Mouse (Mus musculus): Measurements from ENCODE around the gene Dpf3.

Gene Dpf3

DNA sequence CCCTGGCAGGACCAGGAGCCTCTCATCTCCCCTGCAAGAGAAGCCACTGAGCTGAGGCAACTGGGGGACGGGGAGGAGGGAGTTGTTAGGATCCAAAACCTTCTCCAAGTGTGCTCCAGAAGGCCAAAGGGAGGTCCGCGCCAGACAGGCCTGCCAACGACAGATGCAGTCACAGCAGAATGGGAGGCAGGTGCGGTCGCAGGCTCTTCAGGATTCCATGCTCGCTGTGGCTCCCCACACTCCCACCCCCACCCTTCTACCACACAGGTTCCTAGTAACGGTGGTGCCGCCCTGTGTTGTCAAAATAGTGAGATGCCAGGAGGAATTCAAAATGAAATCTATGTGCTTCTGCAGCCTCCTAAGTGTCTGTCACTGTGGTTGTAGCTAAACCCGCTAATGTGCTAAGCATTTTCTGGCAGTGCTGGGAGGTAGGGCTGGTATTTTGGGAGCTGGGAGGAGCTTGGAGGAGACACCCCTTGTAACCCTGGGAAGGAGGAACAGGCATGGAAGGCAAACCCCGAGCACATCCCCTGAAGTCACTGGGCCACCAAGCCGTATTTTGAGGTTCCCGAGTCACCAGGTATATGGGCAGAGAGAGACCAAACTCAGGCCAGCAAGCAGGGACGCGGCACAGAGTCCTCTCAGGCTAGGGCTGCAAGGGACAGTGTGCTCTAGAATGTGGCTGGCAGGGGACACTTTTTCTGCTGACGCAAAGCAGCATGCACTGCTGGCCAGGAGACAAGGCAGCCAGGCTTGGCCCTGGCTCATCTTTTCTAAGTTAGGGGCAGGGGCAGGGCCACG, 75.6 kb downstream of the Dpf3 start:
- DNase-seq (ENCODE audit: low read depth), result no peak

DNA sequence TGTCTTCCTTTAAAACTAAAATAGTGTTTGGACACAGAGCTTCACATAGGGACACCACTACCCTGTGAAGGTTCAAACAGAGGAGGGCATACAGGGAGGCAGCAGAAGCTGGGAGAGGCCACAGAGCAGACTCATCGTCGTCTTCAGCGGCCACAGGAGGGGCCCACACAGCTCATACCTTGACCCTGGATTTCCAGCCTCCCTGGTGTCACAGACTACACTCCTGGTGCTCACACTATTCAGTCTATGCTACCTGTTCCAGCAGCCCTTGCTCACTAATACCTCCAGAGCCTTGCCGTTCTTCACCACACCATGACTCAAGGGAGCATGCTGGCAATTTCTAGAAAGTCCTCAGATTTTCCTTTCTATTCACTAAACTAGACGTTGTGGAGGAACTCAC, 76.5 kb downstream of the Dpf3 start:
- DNase-seq (ENCODE audit: low read depth), result no peak

DNA sequence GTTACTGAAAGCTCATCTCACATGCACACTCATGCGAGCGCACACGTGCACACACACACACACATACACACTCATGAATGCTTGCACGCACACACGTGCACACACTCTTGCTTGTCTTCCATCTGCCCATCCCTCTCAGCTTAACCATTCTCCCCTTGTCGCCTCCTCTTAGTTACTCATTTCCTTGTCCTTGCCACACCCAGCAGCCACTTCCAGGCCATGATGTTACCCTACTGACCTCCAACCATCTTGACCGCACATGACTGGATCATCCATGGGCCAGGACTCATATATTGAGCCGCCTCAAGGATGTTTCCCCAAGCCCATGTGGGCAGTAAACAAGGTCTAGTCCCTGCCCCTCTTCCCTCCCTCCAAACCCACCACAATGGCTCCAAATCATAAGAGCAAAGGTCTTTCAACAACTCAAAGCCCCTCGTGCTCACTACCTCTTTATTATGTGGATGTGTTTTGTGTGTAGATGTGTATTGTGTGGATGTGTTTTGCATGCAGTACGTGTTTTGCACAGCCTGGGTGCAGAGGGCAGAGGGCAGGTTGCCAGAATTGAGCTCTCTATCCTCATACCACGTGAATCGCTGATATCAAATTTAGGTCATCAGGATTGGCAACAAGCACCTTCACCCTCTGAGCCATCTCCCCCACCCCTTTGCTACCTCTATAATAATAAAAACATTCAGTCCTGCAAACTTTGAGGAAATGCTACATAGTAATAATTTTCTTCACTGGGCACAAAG, 82.0 kb downstream of the Dpf3 start:
- DNase-seq (ENCODE audit: low read depth), result no peak

DNA sequence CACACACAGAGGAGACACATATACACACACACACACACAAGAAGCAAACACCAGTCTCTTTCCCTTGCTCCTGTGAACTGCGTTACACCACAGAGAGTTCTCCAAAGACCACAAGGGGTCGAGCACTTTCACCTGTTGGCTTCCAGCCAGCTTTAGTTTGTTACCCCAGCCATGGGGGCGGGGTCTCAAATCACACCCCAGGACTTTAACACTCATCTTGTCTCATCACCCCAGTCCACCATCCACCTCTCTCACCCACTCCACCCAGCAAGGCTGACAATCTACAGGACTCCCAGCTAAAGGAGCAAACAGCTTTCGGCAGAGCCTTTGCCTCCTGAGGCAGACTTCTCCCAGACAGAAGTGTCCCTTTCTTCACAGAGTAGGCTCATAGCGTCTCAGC, 85.2 kb downstream of the Dpf3 start:
- DNase-seq (ENCODE audit: low read depth), result no peak

DNA sequence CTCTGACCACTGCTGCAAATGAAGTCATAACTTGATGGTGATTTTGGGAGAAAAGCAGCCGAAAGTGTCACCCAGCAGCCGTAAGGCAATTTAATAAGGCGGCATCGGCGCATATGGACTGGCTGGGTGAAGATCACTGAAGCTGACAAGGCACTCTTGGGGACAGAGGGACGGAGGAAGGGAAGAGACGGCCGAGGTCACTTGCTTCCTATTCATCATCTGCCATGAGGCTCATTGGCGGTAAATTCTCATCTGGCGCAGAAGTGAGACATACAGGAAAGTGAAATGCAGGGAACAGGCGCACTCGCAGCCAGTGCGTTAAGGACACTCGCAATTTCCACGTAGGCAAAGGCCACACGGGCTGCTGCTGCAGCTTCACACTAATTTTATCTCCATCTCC, 95.5 kb downstream of the Dpf3 start:
- DNase-seq (ENCODE audit: low read depth), result no peak

DNA sequence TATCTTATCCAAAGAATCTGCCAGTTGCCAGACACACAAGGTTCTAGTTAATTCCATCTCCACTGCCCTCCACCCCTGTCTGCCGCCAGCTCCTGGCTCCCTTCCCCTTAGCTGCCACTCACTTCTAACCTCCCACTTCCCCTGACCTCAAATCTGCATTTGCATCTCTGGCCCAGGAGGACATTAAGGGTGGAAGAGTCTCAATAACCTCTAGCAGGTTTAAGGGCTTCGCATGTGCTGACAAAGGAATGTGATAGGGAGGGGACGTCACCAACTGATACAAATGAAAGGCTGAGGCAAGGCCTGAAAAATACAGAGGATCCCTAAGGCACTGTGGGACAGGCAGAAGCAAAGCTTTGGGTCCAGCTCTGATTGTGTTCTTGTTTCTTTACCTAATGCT, 100.0 kb downstream of the Dpf3 start:
- no peak for DNase-seq (ENCODE audit: low read depth)

DNA sequence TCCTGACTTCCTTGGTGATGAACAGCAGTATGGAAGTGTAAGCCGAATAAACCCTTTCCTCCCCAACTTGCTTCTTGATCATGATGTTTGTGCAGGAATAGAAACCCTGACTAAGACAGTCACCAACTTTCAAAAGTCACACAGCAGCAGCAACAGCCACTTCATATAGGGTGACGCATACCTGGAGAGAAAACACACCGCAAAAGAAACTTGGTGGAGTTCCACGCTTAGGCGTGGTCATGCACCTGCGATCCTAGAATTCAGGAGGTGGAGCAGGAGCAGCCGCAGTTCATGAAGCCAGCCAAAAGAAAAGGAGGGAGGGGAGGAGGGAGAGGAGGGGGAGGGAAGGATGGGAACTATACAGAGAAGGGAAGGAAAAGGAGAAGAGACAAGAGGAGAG, 106.4 kb downstream of the Dpf3 start:
- no peak for DNase-seq (ENCODE audit: low read depth)

DNA sequence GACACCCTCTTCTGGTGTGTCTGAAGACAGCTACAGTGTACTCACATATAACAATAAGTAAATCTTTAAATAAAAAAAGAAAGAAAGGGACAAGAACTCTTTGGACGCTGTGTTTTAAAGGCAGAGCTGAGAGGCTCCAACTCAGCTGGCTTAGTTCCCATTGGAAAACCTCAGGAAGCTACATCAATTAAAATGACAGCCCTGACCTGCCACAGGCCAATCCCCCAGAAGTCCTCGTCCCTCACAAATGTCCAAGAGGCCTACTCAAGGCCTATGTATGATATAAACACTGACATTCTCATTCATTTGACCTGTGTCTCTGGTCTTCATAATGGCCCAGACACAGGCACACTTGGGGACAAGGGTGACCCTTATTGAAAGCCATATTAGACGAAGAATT, 107.5 kb downstream of the Dpf3 start:
- no peak for DNase-seq (ENCODE audit: low read depth)

DNA sequence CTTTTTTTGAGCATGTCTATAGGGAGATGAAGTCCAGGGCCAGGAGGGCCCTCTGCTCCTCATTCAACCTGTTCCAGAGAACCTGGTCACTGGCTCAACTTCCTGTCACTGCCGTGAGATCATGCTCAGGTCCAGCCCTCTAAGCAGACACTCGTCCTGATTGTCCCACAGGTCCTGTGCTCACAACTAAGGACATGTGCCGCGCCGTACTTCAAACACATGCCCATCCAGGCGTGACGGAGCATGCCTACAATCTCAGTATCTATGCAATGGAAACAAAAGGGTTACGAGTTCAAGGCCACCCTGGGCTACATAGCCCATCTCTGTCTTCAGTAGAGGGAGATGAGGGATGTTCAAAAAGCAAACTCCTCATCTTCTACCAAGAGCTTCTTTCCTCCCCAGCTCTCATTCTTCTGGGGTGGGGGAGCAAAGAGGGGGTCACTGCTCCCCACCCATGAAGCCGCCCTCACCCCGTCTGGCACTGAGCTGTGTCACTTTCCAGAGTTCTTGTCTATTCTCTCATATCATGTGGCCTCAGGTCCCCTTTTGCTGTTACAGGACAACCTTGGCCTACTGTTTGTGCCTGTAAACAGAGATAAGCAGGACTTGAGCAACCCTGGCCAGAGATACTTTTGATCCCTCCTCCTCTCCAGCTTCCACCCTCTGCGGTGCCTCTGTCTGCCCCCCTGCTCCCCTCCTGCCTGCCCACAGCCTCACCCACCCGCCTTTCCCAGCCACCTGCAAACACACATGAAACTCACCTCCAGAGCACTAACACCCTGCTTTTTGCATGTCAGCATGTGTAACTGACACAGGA, 112.3 kb downstream of the Dpf3 start:
- DNase-seq (ENCODE audit: low read depth), result peak; percentile 31

DNA sequence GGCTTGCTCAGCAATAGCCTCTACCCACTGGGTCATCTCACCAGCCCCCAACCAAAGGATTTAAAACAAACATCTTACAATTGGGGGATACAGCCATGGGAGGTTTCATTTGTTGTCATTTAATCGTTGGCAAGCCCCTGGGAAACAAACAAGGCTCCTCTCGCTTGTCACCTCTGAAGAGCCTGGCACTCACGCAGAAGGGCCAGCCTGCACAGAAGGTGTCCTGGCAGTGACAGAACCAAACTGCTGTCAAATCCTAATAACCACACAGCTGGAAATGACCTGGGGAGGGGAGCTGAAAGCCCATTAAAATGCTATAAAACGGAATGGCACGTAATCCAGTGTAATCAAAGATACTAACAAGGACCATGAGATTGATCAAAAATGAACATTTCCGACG, 114.4 kb downstream of the Dpf3 start:
- no peak for DNase-seq (ENCODE audit: low read depth)

DNA sequence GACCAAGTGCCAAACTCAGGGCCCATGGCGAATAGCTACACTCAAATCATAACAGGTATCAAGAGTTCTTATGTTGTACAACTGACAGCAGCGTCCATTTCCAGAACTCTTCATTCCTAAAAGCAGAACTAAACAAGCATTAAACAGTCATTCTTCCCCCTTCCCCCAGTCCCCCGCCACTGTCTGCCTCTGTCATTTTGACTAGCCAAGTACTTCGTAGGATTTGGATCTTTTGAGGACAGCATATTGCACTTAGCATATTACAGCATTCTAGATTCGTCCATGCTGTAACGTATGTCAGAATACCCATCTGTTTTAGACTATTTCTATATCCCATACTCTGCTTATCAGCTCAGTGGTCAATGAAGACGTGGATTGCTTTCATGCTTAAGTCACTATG, 115.2 kb downstream of the Dpf3 start:
- no peak for DNase-seq (ENCODE audit: low read depth)

DNA sequence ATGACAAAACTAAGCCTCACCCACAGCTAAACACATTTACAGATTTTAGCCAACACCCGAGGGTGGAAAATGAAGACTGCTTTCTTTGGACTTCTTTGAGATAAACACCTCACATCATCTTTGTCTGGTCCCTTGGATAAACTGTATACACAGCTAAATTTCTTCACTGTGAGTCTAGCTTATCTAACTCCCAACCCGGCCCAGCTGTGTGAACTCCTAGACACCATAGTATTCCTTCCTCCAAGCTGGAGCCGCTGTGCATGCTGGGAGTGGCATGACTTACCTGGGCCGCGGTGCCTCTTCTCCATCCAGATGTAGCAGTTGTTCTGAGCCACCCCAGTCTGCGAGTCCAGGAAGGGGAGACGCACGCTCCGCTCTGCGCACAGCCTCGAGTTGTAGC, 117.3 kb downstream of the Dpf3 start:
- DNase-seq (ENCODE audit: low read depth), result no peak

DNA sequence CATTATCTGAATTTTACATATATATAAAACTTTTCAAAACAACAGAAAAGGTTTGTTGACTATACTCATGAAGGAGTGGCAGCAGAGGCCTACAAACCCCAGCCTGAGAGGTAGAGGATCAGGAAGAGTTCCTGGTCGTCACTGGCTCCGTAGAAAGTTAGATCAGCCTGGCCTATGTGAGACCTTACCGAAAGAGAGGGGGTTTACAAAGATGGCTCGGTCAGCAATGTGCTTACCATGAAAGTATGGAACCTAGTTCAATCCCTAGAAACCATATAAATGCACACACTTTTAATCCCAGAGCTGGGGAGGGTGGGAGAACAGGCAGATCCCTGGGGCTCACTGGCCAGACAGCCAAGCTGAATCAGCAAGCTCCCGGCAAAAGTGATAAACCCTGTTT, 118.1 kb downstream of the Dpf3 start:
- no peak for DNase-seq (ENCODE audit: low read depth)

DNA sequence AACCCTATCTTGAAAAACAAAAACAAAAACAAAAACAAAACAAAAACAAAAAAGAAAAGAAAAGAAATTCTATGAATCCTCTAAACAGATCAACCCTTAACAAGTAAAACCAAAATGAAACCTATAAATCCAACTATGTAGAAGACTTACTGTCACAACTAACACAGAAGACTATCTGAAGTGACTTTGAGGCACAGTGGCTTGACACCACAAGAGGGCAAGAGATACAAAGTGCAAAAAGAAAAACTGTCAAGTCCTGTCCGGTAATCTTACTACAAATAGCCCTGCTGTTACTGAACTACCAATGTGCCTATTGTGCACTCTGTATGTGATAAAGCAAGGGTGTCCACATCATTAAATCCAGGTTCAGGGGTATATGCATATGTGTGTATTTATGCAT, 120.0 kb downstream of the Dpf3 start:
- no peak for DNase-seq (ENCODE audit: low read depth)

DNA sequence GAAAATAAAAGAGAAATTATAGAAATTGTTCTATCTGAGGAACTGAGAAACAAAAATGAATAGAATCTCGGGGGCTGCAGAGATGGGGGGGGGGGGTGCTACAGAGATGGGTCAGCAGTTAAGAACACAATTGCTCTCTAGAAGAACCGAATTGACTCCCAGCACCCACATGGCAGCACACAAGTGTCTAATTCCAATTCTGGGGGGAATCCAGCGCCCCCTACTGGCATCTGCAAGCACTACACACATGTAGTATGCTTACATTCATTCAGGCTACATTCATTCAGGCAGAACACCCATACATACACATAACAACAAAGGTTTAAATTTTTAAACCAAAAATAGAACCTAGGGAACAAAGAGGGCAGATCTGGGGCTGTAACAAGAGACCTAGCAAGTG, 122.7 kb downstream of the Dpf3 start:
- no peak for DNase-seq (ENCODE audit: low read depth)

DNA sequence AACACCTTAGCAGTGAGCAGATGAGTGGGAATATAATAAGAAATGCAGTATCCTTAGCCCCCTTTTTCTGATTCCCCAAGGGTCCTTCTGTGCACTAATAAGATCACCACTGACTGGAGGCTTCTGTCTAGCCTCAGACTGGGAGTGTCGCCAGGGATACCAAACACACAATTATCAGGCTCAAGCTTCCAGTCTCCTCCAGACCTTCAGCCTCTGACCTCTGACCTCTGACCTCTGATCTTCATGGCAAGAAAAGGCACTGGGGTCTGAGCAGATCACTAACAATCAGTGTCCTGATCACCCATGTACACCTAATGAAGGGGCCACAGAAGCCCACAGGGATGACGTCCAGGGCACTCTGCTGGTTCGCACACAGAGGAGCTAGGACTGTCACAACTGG, 125.7 kb downstream of the Dpf3 start:
- no peak for DNase-seq (ENCODE audit: low read depth)

DNA sequence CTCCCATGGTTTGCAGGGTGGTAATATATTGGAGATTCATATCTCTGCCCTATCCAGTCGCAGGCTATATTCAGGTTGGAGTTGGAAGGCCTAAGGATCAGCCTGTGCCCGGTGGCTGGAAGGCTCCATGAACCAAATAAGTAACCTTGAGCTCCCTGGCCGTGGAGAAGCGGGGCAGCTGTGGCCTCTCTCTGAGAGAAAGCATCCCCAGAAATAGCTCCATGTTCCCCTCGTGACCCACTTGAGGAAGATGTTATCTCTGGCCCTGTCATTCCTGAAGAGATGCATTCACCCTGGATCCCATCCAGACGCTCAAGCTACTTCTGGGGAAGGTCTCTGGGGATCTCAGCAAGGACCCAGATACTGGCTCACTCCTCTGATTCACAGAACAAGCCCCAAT, 134.9 kb downstream of the Dpf3 start:
- DNase-seq (ENCODE audit: low read depth), result no peak

DNA sequence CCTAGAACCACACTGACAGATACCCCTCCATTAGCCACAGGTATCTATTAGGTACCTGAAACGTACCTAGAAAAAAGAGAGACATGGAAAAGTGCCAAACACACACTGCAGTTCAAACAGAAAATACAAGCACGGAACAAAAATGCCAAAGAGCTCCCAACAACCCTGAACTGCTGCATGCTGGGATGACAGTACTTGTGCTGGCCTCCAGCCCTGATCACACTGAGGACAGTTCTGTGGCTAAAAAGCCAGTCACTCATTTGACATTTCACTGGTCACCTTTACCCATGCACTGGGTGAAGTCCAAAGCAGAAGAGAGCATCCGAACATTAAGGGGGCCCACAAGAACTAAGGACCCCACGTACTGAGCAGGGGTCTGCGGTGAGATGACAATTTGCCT, 137.8 kb downstream of the Dpf3 start:
- DNase-seq (ENCODE audit: low read depth), result no peak

DNA sequence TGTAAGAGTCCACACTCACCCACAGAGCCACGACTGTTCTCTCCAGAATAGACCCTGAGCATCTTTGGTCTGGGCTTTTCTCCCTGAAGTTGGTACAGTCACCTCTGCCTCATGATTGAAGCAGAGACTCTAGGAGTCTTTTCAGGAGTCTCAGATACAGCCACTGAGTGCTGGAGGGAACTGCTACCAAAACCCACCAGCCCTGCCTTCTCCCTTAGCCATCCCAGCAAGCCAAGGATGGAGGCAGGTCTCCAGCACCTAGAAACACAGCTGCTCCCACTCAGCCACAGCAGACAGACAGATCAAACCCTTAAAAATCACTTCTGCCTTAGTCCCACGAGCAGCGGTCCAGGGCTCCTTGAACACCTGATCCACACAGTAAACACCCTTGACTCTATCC, 139.3 kb downstream of the Dpf3 start:
- no peak for DNase-seq (ENCODE audit: low read depth)

DNA sequence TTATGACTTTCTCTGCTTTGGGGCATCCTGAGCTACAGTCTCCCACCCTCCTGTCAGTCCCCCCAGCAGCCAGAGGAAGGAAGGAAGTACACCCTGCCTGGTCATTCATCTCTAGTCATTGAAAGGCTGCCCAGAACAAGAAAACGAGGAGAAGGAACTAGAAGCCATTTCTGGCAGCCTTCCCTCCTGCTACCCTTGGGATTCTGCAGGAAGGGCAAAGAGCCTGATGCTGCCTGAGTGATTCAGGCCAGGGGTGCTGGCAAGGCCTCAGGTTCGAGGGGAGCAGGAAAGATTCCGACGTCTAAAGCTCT, 144.7 kb downstream of the Dpf3 start:
- no peak for DNase-seq (ENCODE audit: low read depth)

DNA sequence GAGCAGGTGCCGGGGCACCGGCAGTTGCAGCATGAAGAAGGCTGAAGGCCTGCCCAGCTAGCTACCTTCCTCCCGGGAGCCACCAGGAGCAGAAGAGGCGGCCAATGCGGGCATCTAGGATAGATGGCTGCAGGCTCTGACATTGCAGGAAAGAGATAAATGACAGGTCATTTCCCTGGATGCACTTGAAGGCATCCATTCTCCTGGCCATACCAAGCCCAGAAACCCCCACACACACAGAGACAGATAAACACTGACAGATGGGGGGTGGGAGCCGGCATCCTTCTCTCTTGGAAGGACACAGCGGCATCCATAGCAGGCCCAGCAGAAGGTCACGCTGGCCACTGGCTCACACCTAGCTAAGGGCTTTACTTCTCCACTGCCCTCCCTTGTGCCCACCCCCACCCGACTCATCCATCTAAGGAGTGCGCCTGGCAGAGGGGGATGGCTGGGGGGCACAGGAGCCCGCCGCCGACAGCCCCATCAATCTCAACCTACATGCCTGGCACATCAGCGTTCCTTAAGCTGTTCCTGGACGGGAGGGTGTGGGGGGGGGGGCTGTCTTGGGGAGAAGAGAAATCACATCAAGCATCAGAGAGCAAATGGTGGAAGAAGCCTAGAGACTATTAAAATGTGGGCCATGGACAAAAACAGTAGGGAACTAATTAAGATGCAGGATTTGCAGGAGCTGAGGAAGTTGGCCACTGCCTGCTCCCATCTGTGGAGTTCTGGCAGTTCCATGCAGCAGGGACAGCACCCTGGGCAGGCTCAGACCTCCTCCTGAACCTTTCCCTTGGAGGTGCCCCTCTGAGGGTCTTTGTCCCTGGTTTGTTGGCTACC, 145.3 kb downstream of the Dpf3 start:
- no peak for DNase-seq (ENCODE audit: low read depth)

DNA sequence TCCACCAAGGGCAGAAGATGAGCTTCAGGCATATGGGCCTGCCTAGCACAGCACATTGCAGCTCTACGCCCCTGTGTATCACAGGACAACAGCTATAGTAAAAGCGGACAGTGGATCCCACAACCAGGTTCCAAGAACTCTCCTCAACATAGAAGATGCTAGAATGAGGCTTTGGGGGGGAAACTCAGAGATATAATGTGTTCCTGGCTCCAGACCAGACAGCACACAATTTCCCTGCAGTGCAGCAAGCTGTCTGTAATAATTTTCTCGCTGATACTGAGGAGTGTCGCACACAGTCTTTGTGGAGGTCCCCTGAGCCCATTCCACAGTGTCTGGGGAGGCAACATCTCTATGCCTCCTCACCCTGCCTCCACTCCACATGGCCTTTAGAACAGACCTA, 146.6 kb downstream of the Dpf3 start:
- DNase-seq (ENCODE audit: low read depth), result no peak

All from c-Kit-positive CD71-negative TER-119-negative erythroid progenitor cells, embryonic 14.5 days (primary cell).